Mouse (Mus musculus): ENCODE measurements at regions not wholly inside any gene's neighbourhood (a gene's known extent, or its start where the extent isn't known, plus 50 kb on each side); places are given as distances from the start of the nearest gene placed in this dataset.

DNA sequence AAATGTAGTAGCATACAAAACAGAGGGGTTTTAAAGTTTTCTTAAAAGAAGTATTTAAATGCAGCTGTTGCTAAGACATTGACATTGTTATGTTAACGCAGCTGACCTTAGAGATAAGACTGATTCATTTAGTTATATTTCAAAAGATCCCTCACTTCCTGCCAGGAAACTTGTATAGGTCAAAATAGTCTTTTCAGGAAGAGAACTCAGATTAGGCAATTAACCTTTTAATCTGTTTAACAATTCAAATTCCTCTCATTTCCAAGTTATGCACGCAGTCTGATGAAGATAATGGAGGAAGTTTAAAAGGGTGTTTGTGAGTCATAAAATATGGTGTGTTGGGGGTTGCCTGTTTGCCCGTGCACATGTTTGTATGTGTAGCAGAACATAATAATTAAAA, 448.5 kb downstream of the Tmtc2 start:
- ATAC-seq (replicated peaks) = no peak
- Histone ChIP-seq H3K9ac (replicated peaks) (no peak overlapping the region), H3K4me1 (no peaks in the 10 kb centered on the region), H3K27ac (replicated peaks) (no peak overlapping the region), H3K4me2 (replicated peaks) (no peak overlapping the region), H3K36me3 (no peaks in the 10 kb centered on the region), H3K9me3 (no peaks in the 10 kb centered on the region), H3K27me3 (no peaks in the 10 kb centered on the region), H3K4me3 (no peak overlapping the region)
- WGBS = 26% methylated on average over 3 of the region's 3 CpGs

DNA sequence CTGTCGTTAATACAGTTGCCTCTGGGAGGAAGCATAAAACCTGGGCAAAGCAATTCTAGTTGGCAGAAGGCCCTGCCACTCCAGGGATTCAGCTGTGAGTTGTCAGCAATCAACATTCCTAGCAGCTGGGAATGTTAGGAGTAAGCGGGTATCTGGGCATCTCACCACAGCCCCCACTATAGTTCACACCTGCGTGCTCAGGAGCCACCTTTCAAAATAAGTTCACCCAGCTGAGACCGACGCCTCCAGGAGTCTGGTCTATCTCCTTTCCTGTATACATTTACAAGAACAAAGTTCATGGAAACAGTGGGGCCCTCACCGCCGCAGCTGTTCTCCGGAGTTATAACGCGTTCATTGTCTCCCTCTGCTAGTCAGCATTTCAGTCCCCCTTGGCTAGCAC, 454.0 kb downstream of the Tmtc2 start:
- H3K9me3 ChIP-seq = no peaks in the 10 kb centered on the region
- no peaks in the 10 kb centered on the region for H3K27me3 ChIP-seq
- H3K9ac ChIP-seq (replicated peaks) = no peak overlapping the region
- no peak overlapping the region for H3K27ac ChIP-seq (replicated peaks)
- no peak; the same call in 1 of the 2 replicates for ATAC-seq (replicated peaks)
- no peaks in the 10 kb centered on the region for H3K36me3 ChIP-seq
- H3K4me1 ChIP-seq = no peaks in the 10 kb centered on the region
- no peak overlapping the region for H3K4me2 ChIP-seq (replicated peaks)
- WGBS = 77% methylated on average over 10 of the region's 10 CpGs
- H3K4me3 ChIP-seq = no peak overlapping the region

DNA sequence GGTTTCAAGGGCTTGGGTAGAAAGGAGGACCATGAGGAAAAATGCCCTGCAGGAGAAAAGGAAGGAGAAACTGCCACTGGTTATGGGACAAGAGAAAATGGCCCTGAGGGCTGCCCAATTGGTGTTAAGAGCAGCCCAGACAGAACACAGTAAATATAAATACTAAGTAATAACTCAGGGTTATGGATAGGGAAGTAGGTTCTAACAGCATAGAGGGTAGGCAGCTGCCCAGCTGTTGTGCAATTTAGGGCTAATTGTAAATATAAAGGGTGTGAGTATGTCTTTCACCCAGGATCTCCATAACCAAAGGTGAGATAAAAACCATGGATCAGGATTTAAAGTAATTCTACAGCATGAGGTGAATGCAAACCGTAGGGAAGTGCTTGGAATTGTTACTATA, 458.1 kb downstream of the Tmtc2 start:
- H3K27me3 ChIP-seq = no peaks in the 10 kb centered on the region
- no peaks in the 10 kb centered on the region for H3K9me3 ChIP-seq
- H3K36me3 ChIP-seq = no peaks in the 10 kb centered on the region
- no peak overlapping the region for H3K9ac ChIP-seq (replicated peaks)
- ATAC-seq (replicated peaks) = no peak
- no peak overlapping the region for H3K27ac ChIP-seq (replicated peaks)
- H3K4me2 ChIP-seq (replicated peaks) = no peak overlapping the region
- WGBS = 90% methylated on average over 1 of the region's 1 CpGs
- H3K4me1 ChIP-seq = no peaks in the 10 kb centered on the region
- no peak overlapping the region for H3K4me3 ChIP-seq

DNA sequence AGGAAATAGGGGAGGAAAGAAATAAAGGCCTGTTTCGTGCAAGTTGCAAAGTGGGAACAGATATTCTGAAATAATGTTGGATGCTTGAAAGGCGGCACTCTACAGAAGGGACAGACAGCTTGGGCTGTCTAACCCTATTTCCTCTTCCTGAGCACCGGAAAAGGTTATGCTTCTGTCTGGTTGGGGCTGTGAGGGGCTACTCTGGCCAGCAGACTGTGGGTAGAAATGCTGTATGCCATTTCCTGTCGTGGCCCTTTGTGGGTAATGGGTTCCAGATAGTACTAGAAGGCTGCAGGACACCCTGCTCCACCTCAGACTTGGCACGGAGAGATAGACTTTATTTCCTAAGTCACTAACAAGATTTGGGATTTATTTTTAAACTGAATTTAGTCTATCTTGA, 459.3 kb downstream of the Tmtc2 start:
- Histone ChIP-seq H3K27ac (replicated peaks) (no peak overlapping the region), H3K27me3 (no peaks in the 10 kb centered on the region), H3K9me3 (no peaks in the 10 kb centered on the region), H3K36me3 (no peaks in the 10 kb centered on the region), H3K4me1 (peaks cover 4% of the 10 kb centered on the region), H3K4me2 (replicated peaks) (no peak overlapping the region), H3K4me3 (no peak overlapping the region), H3K9ac (replicated peaks) (no peak overlapping the region)
- WGBS = 86% methylated on average over 5 of the region's 5 CpGs
- no peak for ATAC-seq (replicated peaks)

DNA sequence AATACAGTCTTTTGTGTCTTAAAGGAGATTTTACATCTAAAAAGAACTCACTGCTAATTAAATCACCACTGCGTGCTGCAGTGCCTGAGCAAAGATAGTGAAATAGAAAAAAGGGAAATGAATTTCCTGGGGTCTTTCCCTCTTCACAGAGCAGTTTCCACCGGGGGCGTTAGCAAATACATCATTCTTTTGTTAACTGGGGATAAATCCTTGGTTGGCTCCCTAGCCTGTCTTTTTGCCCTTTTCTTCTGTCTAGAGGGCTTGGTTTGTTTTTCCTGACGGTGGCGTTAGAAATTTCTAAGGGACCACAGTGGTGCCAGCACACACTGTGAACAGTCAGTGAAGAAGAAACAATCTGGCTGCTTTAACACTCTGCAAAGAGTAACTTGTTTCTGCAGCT, 464.0 kb downstream of the Tmtc2 start:
- 2% methylated on average over 5 of the region's 5 CpGs for WGBS

DNA sequence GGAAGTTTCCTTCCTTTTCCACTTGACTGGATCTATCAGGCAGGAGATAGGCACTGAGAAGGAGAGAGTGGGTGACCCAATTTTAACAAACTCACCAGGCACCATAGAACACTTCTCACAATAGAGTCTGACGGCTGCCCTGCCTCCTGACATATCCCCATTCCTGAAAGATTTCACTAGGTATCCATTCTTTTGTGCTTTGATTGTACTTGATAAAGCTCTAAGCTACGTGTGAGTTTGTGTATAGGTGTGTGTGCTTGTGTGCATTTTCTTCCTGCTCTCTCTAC, 477.3 kb downstream of the Tmtc2 start:
- Histone ChIP-seq H3K36me3 (no peaks in the 10 kb centered on the region), H3K4me1 (peaks cover 17% of the 10 kb centered on the region), H3K27me3 (no peaks in the 10 kb centered on the region), H3K27ac (replicated peaks) (no peak overlapping the region), H3K9ac (replicated peaks) (no peak overlapping the region), H3K9me3 (no peaks in the 10 kb centered on the region), H3K4me2 (replicated peaks) (peak overlapping the region; percentile 27; the same call in 1 of the 2 replicates), H3K4me3 (no peak overlapping the region)
- ATAC-seq (replicated peaks) = peak; percentile 61
- WGBS = 18% methylated on average over 2 of the region's 2 CpGs

More for the DNA sequence above, 464.0 kb downstream of the Tmtc2 start:
- Histone ChIP-seq H3K4me3 (no peak overlapping the region), H3K27me3 (no peaks in the 10 kb centered on the region), H3K9me3 (no peaks in the 10 kb centered on the region), H3K36me3 (no peaks in the 10 kb centered on the region), H3K4me1 (peaks cover 4% of the 10 kb centered on the region), H3K4me2 (replicated peaks) (no peak overlapping the region), H3K27ac (replicated peaks) (no peak overlapping the region; the same call in 1 of the 2 replicates), H3K9ac (replicated peaks) (no peak overlapping the region)
- peak; percentile 88 for ATAC-seq (replicated peaks)

DNA sequence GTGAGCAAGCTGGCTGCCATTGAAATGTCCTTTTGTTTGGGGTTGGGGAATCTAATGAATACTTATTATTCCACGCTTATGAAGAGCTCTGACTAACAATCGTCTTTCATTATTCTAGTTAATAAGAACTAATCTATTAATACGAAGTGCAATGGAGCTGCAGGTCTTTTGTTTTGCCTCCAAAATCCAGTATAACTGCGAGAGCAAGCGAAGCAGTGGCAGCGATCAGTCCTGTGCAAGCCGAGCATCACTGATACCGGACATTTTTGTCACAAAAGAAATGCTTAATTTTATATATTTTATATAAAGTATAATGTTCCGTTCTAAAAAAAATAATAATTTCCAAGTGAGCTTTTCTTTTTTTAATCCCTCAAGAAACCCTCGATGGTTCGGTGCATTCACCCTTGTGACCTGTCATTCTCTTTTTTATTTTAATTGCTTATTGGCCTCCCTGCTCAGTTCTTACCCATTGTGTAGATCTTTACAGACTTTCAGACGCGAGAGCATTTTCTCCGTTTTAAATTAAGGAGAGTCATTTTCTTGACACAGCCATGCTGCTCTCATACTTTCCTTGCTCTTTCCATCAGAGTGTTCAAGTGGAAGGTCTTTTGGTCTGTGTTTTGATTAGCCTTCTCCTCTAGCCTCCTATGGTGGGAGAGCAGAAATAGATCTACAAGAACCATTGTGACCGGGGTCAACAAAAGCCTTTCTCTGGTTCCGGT, 477.8 kb downstream of the Tmtc2 start:
- peak overlapping the region; percentile 27 for H3K4me2 ChIP-seq (replicated peaks)
- peak; percentile 65 for ATAC-seq (replicated peaks)
- H3K9me3 ChIP-seq = no peaks in the 10 kb centered on the region
- WGBS = 11% methylated on average over 16 of the region's 16 CpGs
- no peak overlapping the region; the same call in 1 of the 2 replicates for H3K4me3 ChIP-seq
- no peak overlapping the region for H3K9ac ChIP-seq (replicated peaks)
- H3K27ac ChIP-seq (replicated peaks) = no peak overlapping the region
- H3K27me3 ChIP-seq = no peaks in the 10 kb centered on the region
- peaks cover 17% of the 10 kb centered on the region for H3K4me1 ChIP-seq
- H3K36me3 ChIP-seq = no peaks in the 10 kb centered on the region

DNA sequence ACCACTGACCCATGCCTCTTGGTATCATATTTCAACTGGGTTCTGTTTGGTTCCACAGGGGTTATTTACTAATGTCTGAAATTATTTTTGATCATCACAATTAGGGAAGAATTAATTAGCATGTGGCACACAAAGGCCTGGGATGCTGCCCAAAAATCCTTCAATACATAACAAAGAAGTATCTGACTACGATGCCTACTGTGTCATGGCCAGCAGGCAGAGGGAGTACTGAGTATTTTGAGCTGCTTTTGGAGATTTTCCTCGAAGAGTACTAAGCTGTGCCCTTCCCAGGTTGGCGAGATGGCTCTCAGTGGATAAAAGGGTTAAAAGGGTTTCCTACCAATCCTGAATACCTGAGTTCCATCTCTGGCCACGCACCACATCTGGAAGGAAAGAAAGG, 478.5 kb downstream of the Tmtc2 start:
- no peaks in the 10 kb centered on the region for H3K36me3 ChIP-seq
- no peak overlapping the region for H3K9ac ChIP-seq (replicated peaks)
- no peak overlapping the region for H3K4me3 ChIP-seq
- H3K27me3 ChIP-seq = no peaks in the 10 kb centered on the region
- H3K4me2 ChIP-seq (replicated peaks) = peak overlapping the region; percentile 27
- no peak overlapping the region for H3K27ac ChIP-seq (replicated peaks)
- no peaks in the 10 kb centered on the region for H3K9me3 ChIP-seq
- H3K4me1 ChIP-seq = peaks cover 17% of the 10 kb centered on the region
- WGBS = 15% methylated on average over 4 of the region's 4 CpGs
- ATAC-seq (replicated peaks) = peak; percentile 71

DNA sequence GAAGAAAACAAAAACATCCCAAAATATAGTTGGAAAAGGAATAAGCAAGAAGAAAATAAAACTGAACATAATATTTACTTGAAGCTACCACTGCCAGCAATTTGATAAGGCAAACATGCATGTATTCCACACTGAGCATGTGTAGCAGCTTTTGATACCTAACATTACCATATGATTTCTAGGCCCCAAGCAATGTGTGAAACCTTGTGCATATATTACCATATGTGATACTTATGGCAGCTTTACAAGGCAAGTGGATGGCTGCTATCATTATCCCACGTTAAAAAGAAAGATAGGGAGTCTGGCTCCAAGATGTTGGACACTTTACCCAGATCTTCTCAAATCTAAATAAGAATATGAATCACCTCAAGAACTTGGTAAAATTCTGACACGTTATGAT, 497.4 kb downstream of the Tmtc2 start:
- Histone ChIP-seq H3K9me3 (no peaks in the 10 kb centered on the region), H3K4me2 (replicated peaks) (no peak overlapping the region), H3K27ac (replicated peaks) (no peak overlapping the region), H3K9ac (replicated peaks) (no peak overlapping the region), H3K4me3 (no peak overlapping the region), H3K27me3 (no peaks in the 10 kb centered on the region), H3K4me1 (no peaks in the 10 kb centered on the region), H3K36me3 (no peaks in the 10 kb centered on the region)
- ATAC-seq (replicated peaks) = peak; percentile 82
- WGBS = 62% methylated on average over 2 of the region's 2 CpGs

DNA sequence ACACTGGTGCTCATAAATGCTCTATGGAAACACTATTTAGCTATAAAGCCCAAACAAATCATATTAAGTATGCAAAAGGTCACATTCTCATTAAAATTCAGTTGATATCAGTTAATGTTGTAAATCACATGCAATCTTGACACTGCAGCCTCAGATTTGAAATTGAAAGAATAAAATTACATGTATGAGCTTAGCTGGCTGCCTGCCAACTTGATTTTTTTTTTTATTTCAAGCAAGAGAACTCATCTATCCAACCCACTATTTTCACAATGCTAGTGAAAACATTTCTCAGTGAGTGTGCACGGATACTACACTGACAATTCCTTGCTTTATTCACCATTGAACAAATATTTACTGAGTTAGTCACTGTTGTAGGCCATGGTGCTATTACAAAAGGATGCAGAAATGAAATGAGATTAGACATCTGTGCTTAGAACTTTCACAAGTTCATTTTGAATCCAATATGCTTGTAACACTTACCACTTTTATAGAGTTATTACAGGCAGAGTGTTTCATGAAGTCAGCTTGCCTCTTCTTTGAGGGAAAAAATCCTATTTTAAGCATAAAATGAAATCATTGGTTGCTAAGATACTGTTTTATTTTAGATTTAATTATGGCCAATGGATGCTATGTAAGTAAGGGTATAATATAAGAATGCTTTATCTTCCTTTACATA, 539.4 kb downstream of the Tmtc2 start:
- Histone ChIP-seq H3K9ac (replicated peaks) (no peak overlapping the region), H3K27me3 (no peaks in the 10 kb centered on the region), H3K27ac (replicated peaks) (no peak overlapping the region), H3K4me2 (replicated peaks) (no peak overlapping the region), H3K9me3 (no peaks in the 10 kb centered on the region), H3K36me3 (no peaks in the 10 kb centered on the region), H3K4me1 (no peaks in the 10 kb centered on the region), H3K4me3 (no peak overlapping the region)
- 62% methylated on average over 1 of the region's 1 CpGs for WGBS
- ATAC-seq (replicated peaks) = no peak

DNA sequence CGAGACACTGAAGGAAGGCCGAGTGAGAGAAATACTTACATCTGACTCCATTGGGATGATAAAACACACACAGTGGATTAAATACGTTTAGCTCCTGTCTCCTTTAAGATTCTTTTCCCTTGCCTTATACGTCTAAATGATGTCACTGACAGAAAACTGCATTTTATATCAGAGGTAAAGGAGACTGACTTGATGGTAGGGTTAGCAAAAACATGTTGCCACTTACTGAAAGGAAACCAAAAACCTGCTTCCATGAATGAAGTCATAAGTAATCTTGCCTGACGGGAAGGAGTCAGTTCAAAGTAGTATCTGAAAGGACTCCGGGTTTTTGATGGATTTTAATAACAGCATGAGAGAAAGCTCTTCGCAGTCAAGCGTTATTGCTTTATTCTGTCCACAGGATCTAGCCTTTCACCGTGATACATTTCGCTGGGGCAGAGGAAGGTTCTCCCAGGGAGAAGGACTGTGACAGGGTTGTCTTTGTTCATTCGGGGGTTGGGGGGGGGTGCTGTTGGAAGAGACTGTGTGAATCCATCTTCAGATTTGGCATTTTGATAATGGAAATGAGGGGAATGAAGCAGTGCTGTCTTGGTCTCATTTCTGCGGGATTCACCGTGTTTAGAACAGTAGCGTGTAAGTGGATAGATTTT, 553.7 kb downstream of the Tmtc2 start:
- Histone ChIP-seq H3K27me3 (no peaks in the 10 kb centered on the region), H3K4me1 (no peaks in the 10 kb centered on the region), H3K9me3 (no peaks in the 10 kb centered on the region), H3K36me3 (no peaks in the 10 kb centered on the region), H3K4me2 (replicated peaks) (no peak overlapping the region), H3K27ac (replicated peaks) (no peak overlapping the region), H3K4me3 (no peak overlapping the region), H3K9ac (replicated peaks) (no peak overlapping the region)
- no peak for ATAC-seq (replicated peaks)
- 80% methylated on average over 14 of the region's 14 CpGs for WGBS

DNA sequence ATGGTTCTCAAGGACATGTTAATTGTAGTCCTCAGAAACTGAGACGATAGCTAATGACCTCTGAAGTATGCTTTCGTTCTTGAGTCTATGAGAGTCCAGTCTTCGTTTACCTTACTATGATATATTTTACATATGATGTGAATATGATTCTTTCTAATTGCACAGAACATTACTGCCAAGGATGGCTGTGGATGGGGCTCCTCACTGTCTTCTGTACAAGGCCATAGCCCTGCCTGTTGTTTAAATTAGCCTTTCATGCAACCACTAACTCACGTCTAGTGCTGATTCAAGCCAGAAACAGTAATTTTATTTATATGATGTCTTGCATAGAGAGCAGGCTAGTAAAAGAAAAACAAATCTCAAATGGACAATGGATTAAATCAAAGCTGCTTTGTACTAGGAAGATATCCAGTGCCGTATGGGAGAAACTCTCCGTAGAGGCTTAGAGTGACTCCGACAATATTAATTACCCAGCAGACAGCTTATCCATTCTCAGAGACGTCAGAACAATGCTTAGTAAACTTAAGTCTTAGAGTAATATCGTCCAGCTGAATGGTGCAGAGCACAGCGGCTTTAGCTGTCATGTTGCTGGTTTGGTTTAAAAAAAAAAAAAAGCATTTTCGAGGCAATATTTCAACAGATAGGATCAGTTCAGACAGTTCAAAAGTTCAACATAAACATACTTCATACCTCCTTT, 554.3 kb downstream of the Tmtc2 start:
- Histone ChIP-seq H3K27ac (replicated peaks) (no peak overlapping the region), H3K27me3 (no peaks in the 10 kb centered on the region), H3K9ac (replicated peaks) (no peak overlapping the region), H3K4me2 (replicated peaks) (no peak overlapping the region), H3K4me3 (no peak overlapping the region), H3K36me3 (no peaks in the 10 kb centered on the region), H3K9me3 (no peaks in the 10 kb centered on the region), H3K4me1 (no peaks in the 10 kb centered on the region)
- ATAC-seq (replicated peaks) = no peak
- 62% methylated on average over 11 of the region's 11 CpGs for WGBS
